Mouse (Mus musculus) liver, embryonic 14.5 days (tissue): ENCODE data around the gene Bcl7a.

Source experiments
- CTCF ChIP-seq: IDR thresholded peaks from 2 replicates; pipeline ENCODE4 v1.5.1; 2016; ENCODE audit warnings: antibody characterized with exemption, low read depth, control low read depth
- EP300 ChIP-seq: IDR thresholded peaks from 2 replicates; pipeline ENCODE4 v1.6.1; 2016; ENCODE audit warnings: antibody characterized with exemption, low read depth

DNA sequence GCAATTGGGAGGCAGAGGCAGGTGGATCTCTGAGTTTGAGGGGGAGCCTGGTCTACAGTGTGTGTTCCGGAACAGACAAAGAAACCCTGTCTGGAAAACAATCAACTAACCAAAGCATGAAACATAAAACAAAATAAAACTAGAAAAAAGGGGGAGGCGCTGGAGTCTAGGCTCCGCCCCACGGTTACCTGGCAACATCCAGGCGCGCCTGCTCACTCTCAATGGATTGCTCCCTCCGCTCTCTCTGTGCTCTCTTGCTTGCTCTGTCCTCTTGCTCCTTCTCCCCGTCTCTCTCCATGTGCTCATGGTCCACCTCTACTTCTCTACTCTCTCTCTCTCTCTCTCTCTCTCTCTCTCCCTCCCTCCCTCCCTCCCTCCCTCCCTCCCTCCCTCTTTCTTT is 39.1 kb downstream of the Bcl7a start:
- TF ChIP-seq EP300 (no peak), CTCF (no peak)
